Mouse (Mus musculus): ENCODE results near the gene Opa3. TPM values are rescaled to one million over a fixed set of nuclear protein-coding genes. Genes with fewer than 3 reads are reported as not detected.
"Not testable (repeated sequence)": the region's sequence is repeated elsewhere in the genome, so short reads cannot be mapped to it uniquely, and the experiment has no call there.

The Opa3 gene
- polyA plus RNA-seq, 1 experiment from 2014 or later, result 40.6 TPM

DNA sequence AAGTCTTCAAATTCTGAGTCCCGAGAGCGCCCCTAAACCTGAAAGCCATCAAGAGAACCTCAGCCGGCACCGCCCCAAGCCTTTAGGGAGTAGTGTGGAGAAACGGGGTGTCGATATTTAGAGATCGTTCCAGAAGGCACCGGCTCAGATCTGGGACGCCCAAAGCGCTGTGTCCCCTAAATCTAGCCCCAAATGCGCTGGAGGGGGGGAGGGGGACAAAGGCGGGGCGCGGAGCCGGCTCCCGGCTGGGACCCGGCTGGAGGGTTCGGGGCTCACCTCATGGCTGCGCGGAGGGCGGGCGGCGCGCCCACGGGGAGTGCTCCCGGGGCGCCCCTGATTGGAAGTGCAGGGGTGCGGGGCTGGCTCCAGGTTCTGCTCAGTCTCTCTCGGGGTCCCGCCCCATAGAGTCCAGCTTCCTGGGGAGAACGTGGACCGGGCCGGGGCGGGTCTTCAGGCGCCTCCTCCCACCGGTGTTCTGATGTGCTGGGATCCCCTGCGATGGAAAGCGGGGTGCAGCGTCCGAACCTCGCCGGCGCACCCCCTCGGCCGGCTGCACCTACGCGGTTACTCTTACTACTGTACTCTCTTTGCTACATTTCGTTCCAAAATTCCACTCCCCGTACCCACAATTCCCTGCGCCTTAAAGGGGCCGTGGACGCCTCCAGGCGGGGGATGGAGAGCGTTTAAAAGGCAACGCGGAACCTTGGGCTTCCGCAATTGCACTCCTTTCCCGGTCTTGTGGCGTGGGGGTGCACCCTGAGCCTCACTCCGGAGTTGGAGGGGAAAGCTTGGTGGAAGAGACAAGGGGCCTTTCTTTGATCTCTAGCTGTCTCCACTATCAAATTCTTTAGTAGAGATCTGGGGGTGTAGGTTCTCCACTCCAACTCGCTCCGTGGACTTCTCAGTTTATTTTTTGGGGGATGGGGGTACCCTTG is 43.4 kb downstream of the Opa3 start, which contains the start of gene Vasp:
Vasp (minus strand) TSS at position 580 of the 935 bp plus-strand sequence.
- Histone ChIP-seq H3K4me1 (peaks cover 29% of the 10 kb centered on the region), H3K27me3 (no peaks in the 10 kb centered on the region), H3K36me3 (no peaks in the 10 kb centered on the region), H3K4me2 (replicated peaks) (peak within 1 kb of the TSS; percentile 92), H3K9ac (replicated peaks) (peak within 1 kb of the TSS; percentile 91), H3K4me3 (peak within 1 kb of the TSS; percentile 98), H3K9me3 (no peaks in the 10 kb centered on the region), H3K27ac (replicated peaks) (peak within 1 kb of the TSS; percentile 91)
- WGBS, result under 1% methylated on average over 61 of the region's 62 CpGs
- peak; percentile 88 for ATAC-seq (replicated peaks)

DNA sequence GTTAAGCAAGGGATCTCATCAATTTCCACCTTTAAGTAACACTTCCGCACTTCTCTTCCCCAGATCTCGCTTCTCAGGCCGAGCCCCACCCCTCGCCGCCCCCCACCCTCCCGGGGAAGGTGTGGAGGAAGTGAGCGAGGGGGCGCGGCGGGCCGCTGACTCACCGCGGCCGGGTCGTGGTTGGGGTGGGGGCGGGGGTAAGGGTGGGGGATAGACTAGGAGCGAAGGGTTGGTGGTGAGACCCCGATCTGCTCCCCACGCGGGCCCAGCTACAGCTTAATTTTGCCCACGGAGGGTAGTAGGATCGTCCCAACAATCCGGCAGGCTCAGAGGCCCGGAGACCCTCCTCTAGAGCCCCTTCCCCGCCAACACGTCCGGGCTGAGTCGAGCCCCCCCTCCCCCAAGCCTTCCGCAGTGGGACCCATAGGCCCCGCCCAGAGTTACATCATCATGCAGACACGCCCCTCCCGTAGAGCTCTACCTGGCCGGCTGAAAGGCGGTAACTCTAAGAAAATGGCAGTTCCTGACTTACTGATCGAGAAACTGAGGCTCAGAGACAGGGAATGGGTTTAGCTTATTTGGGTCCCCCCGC is 44.1 kb downstream of the Opa3 start:
- no peaks in the 10 kb centered on the region for H3K27me3 ChIP-seq
- no peaks in the 10 kb centered on the region for H3K9me3 ChIP-seq
- H3K36me3 ChIP-seq, result no peaks in the 10 kb centered on the region
- peaks cover 29% of the 10 kb centered on the region for H3K4me1 ChIP-seq
- H3K9ac ChIP-seq (replicated peaks), result peak overlapping the region; percentile 91
- H3K4me2 ChIP-seq (replicated peaks), result peak overlapping the region; percentile 92
- peak; percentile 71 for ATAC-seq (replicated peaks)
- H3K27ac ChIP-seq (replicated peaks), result peak overlapping the region; percentile 91
- WGBS, result 0% methylated on average over 36 of the region's 36 CpGs
- H3K4me3 ChIP-seq, result peak overlapping the region; percentile 98

DNA sequence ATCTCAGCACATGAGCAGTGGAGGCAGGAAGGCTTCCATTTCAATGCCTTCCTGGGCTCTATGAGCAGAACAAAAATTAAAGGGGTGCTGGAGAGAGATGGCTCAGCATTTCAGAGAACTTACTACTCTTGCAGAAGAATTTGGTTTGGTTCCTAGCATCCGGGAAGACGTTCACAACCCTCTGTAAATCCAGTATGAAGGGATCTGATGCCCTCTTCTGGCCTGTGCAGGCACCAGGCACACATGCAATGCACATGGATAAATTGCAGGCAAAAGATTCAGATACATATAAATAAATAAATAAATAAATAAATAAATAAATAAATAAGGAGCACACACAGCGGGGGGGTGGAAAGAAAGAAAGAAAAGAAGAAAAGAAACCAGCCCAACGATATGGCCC is 48.1 kb downstream of the Opa3 start:
- 49% methylated on average over 4 of the region's 4 CpGs for WGBS
- Histone ChIP-seq H3K9me3 (no peaks in the 10 kb centered on the region), H3K27ac (replicated peaks) (no peak overlapping the region), H3K9ac (replicated peaks) (no peak overlapping the region), H3K36me3 (no peaks in the 10 kb centered on the region), H3K4me3 (no peak overlapping the region), H3K4me1 (peaks cover 13% of the 10 kb centered on the region), H3K27me3 (peaks cover 39% of the 10 kb centered on the region), H3K4me2 (replicated peaks) (no peak overlapping the region)
- ATAC-seq (replicated peaks), result no peak

DNA sequence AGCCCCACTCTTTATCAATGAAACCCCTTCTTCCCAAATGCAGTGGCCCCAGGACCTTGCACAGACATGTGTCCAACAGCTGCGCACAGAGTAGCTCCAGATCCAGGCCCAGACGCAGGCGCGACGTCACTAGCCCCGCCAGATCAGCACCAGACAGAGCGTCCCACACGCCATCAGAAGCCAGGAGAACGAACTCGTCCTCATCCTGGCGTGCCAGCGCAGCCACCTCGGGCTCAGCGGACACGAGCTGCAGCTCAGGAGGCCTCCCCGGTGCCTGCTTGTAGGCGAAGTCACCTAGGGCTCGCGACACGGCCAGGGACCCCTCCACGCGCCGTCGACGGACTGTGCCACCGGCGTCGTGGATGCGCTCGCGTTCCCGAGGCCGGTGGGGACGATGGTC is 50.9 kb downstream of the Opa3 start:
- Histone ChIP-seq H3K9ac (replicated peaks) (no peak overlapping the region), H3K27ac (replicated peaks) (no peak overlapping the region), H3K36me3 (no peaks in the 10 kb centered on the region), H3K27me3 (peaks cover 41% of the 10 kb centered on the region), H3K4me1 (peaks cover 17% of the 10 kb centered on the region), H3K4me2 (replicated peaks) (peak overlapping the region; percentile 37), H3K4me3 (peak overlapping the region; percentile 33), H3K9me3 (no peaks in the 10 kb centered on the region)
- WGBS, result 2% methylated on average over 34 of the region's 34 CpGs
- ATAC-seq (replicated peaks), result no peak

DNA sequence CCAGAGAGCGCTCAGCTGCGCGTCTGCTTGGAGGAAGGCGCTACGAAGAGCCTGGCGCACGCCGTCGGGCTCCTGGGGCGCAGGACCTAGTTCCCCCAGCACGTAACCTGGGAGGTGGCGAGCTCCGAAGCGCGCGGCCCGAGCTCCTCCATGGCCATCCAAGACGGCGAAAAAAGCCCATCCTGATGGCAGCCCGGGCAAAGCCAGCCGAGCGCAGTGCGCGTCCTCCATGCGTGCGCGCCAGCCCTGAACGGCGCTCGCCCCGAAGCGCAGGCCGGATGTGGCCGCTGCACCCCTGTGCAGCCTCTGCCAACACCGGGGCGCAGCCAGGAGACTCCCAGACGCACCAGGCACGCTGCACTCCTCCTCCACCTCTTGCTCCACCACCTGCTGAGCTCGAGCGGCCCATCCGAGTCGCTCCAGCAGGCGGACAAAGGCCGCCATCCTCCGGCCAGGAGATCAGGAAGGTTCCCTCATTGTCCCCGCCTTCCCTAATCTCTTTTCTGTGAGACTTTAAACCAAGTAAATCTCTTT is 51.5 kb downstream of the Opa3 start, which contains the start of gene Ppm1n:
Ppm1n (minus strand) TSS at position 484 of the 534 bp plus-strand sequence.
- peaks cover 23% of the 10 kb centered on the region for H3K4me1 ChIP-seq
- no peak within 1 kb of the TSS for H3K27ac ChIP-seq (replicated peaks)
- WGBS, result under 1% methylated on average over 46 of the region's 46 CpGs
- peak within 1 kb of the TSS; percentile 33 for H3K4me3 ChIP-seq
- H3K27me3 ChIP-seq, result peaks cover 41% of the 10 kb centered on the region
- H3K36me3 ChIP-seq, result no peaks in the 10 kb centered on the region
- H3K9me3 ChIP-seq, result no peaks in the 10 kb centered on the region
- peak within 1 kb of the TSS; percentile 26; the same call in 1 of the 2 replicates for H3K9ac ChIP-seq (replicated peaks)
- no peak for ATAC-seq (replicated peaks)
- peak within 1 kb of the TSS; percentile 37 for H3K4me2 ChIP-seq (replicated peaks)

DNA sequence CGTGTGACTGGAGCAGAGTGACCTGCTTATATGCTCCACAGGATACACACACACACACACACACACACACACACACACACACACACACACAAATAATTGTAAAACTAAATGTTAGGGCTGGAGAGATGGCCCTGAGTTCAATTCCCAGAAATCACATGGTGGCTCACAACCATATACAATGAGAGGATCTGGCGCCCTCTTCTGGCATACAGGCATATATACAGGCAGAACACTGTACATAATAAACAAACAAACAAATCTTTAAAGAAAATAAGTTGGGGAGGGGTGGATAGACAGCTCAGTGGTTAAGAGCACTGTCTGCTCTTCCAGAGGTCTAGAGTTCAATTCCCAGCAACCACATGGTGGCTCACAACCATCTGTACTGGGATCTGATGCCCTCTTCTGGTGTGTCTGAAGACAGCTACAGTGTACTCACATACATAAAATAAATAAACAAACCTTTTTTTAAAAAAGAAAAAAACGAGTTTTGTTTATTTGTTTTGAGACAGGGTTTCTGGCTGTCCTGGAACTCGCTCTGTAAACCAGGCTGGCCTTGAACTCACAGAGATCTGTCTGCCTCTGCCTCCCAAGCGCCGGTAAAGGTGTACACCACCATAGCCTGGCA is 53.7 kb downstream of the Opa3 start:
- ATAC-seq (replicated peaks), result peak; percentile 0; the same call in 1 of the 2 replicates

DNA sequence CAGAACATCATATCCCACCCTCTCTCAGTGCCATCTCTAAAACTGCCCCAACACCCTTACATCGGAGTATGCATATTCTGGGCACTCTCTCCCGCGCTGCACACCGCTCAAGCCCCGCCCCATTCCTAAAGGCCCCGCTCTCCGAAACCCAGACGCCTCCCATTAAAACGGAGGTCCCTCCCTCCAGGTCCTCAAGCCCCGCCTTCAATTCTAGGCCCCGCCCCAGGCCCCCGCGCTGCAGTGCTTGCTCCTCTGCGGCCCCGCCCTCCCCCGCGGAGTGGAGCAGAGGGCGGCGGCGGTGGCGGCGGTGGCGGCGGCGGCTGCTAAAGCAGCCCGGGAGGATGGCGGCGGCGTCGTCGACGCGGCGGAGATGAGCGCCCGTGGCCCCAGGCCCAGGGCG is 54.3 kb downstream of the Opa3 start, which contains the start of gene Rtn2:
Rtn2 (plus strand) TSS at position 240 of the 400 bp plus-strand sequence.
- Histone ChIP-seq H3K27ac (replicated peaks) (peak within 1 kb of the TSS; percentile 93), H3K27me3 (peaks cover 40% of the 10 kb centered on the region), H3K9ac (replicated peaks) (peak within 1 kb of the TSS; percentile 98), H3K9me3 (no peaks in the 10 kb centered on the region), H3K36me3 (peaks cover 11% of the 10 kb centered on the region), H3K4me2 (replicated peaks) (peak within 1 kb of the TSS; percentile 76), H3K4me3 (peak within 1 kb of the TSS; percentile 88), H3K4me1 (peaks cover 36% of the 10 kb centered on the region)
- 2% methylated on average over 36 of the region's 37 CpGs for WGBS
- ATAC-seq (replicated peaks), result peak; percentile 86

More for the DNA sequence above, 53.7 kb downstream of the Opa3 start:
- WGBS, result 39% methylated on average over 6 of the region's 6 CpGs
- not testable (repeated sequence) for H3K9ac ChIP-seq (replicated peaks); H3K36me3 ChIP-seq; H3K9me3 ChIP-seq; H3K27ac ChIP-seq (replicated peaks)
- Histone ChIP-seq H3K4me3 (peak overlapping the region; percentile 88), H3K27me3 (peaks cover 41% of the 10 kb centered on the region), H3K4me2 (replicated peaks) (peak overlapping the region; percentile 76), H3K4me1 (peaks cover 36% of the 10 kb centered on the region)

DNA sequence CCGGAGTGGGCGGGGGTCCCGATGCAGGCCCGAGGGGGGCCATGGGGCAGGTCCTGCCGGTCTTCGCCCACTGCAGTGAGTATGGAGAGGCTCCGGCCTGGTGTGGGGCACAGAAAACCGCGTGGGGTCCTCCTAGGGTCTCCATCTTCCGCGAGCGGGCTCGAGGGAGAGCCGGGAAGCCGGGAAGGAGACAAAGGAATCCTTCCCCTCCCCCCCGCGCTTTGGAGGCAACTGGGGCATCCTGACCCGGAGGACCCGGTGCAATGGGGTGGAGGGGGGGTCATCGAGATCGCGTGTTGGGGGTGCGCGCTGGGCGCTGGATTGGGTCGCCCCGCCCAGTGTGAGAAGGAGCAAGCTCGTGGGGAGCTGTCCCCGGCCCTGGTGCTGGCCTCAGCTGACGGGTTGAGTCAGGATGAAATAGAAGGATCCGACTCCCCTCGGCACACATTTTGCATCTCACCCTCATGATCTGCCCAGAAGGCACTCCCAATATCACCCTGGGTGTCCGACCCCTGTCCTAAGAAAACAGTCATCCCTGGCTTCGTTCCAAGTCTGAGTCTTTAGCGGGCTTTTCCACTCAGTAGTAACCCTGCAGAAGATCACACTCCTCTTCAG is 54.8 kb downstream of the Opa3 start:
- WGBS, result under 1% methylated on average over 34 of the region's 35 CpGs
- Histone ChIP-seq H3K4me3 (peak overlapping the region; percentile 88), H3K4me1 (peaks cover 36% of the 10 kb centered on the region), H3K27me3 (peaks cover 35% of the 10 kb centered on the region), H3K4me2 (replicated peaks) (peak overlapping the region; percentile 76), H3K36me3 (peaks cover 16% of the 10 kb centered on the region), H3K9ac (replicated peaks) (peak overlapping the region; percentile 98), H3K27ac (replicated peaks) (peak overlapping the region; percentile 93), H3K9me3 (no peaks in the 10 kb centered on the region)
- peak; percentile 77 for ATAC-seq (replicated peaks)

DNA sequence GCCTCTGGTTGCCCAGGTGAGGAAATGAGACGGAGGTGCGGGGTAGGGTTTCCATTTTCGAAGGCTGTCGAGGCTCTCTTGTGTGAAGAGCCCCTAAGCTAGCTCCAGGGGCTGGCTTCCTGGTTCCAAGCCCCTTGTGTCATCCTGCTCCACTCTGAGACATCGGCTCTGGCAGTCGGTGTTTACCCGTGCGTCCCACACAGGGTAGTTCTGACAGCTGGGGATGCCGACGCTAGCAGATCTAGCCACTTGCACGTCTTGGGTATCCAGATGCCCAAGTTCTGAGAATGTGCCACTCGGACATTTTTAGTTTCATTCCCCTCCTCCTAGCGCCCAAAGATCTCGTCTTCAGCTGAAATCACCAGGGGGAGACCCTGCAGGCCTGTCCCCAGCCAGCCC is 55.3 kb downstream of the Opa3 start:
- H3K4me3 ChIP-seq, result peak overlapping the region; percentile 88
- H3K36me3 ChIP-seq, result peaks cover 20% of the 10 kb centered on the region
- H3K9me3 ChIP-seq, result no peaks in the 10 kb centered on the region
- H3K9ac ChIP-seq (replicated peaks), result peak overlapping the region; percentile 98
- 25% methylated on average over 14 of the region's 14 CpGs for WGBS
- H3K27ac ChIP-seq (replicated peaks), result peak overlapping the region; percentile 93
- H3K4me1 ChIP-seq, result peaks cover 36% of the 10 kb centered on the region
- peak overlapping the region; percentile 76 for H3K4me2 ChIP-seq (replicated peaks)
- H3K27me3 ChIP-seq, result peaks cover 30% of the 10 kb centered on the region
- peak; percentile 26 for ATAC-seq (replicated peaks)

DNA sequence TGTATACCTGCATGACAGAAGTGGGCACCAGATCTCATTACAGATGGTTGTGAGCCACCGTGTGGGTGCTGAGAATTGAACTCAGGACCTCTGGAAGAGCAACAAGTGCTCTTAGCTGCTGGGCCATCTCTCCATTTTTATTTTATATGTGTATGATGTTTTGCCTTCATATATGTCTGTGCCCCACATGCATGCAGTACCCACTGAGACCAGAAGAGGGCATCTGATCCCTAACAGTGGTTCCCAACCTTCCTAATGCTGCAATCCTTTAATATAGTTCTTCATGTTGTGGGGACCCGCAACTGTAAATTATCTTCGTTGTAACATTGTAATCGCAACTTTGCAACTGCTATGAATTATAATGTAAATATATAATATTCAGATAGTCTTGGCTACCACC is 56.6 kb downstream of the Opa3 start:
- ATAC-seq (replicated peaks), result no peak
- 31% methylated on average over 4 of the region's 4 CpGs for WGBS
- Histone ChIP-seq H3K9me3 (no peaks in the 10 kb centered on the region), H3K4me1 (peaks cover 29% of the 10 kb centered on the region), H3K36me3 (peaks cover 31% of the 10 kb centered on the region), H3K9ac (replicated peaks) (no peak overlapping the region), H3K4me3 (no peak overlapping the region), H3K4me2 (replicated peaks) (peak overlapping the region; percentile 76; the same call in 1 of the 2 replicates), H3K27me3 (peaks cover 17% of the 10 kb centered on the region), H3K27ac (replicated peaks) (no peak overlapping the region)

DNA sequence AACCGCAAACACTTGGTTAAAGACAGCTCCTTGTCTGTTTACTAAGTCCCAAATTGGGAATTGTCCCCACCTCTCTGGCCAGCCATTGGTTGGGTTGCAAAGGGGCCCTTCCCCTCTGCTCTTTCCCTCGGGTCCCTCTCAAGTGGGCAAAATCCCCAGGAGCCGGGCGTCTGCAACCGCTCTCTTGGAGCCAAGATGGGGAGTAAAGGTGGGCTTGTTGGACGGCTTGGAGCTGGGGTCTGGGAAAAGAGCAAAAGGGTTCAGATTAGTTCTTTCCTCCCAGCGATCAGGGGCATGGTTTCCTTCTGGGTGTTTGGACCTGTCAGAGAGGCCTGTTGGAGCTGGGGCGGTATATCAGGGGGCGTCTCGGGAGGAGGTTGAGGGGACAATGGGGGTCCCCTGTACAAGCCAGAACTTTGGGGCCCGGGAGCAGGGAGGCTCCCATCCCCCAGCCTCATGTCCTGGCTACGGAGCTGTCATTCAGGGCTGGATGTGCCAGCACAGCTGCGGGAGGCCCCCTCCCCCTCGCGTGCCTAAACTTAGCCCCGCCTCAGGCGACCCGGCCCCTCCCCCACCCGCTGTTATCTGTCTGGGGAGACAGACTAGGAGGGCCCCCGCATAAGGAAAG is 62.9 kb downstream of the Opa3 start:
- WGBS, result 3% methylated on average over 20 of the region's 20 CpGs
- H3K27me3 ChIP-seq, result no peaks in the 10 kb centered on the region
- H3K9me3 ChIP-seq, result no peaks in the 10 kb centered on the region
- H3K4me2 ChIP-seq (replicated peaks), result peak overlapping the region; percentile 38
- H3K36me3 ChIP-seq, result peaks cover 56% of the 10 kb centered on the region
- H3K9ac ChIP-seq (replicated peaks), result peak overlapping the region; percentile 19; the same call in 1 of the 2 replicates
- peak overlapping the region; percentile 59 for H3K27ac ChIP-seq (replicated peaks)
- peak overlapping the region; percentile 20 for H3K4me3 ChIP-seq
- peak; percentile 21; the same call in 1 of the 2 replicates for ATAC-seq (replicated peaks)
- H3K4me1 ChIP-seq, result peaks cover 21% of the 10 kb centered on the region

Measured in forebrain, embryonic 15.5 days (tissue).